Mouse (Mus musculus): Measurements from ENCODE around the gene 2210011C24Rik. TPM values are rescaled to one million over a fixed set of nuclear protein-coding genes. Genes with fewer than 3 reads are reported as not detected.

The 2210011C24Rik gene
- total RNA-seq (2023): not detected

GRCm38 (mm10) chr8:84011705-84012498 is at the start of gene 2210011C24Rik:
Gene 2210011C24Rik, minus strand, starts transcription at chr8:84012171.

DNA sequence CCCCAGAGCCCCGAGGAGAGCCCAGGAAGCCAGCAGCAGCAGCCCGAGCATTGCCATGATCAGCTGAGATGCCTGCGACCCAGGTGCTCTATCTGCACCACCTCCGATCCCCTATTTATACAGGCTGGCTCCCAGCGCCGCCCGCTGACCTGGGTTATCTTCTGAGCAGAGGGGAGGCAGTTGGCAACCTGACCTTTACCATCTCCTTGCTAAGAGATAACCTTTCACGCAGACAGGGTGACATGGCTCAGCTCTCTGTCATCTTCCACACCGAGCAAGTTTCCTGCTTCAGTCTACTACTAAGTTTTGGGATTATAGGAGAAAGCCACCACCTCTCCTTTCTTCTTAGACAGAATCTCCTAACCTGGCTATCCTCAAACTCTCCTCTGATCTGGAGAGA is 32.9 kb upstream of the 2210011C24Rik start, which contains the start of gene Rln3:
Gene Rln3 (minus strand): TSS at position 101 of the 400 bp plus-strand sequence.

DNA sequence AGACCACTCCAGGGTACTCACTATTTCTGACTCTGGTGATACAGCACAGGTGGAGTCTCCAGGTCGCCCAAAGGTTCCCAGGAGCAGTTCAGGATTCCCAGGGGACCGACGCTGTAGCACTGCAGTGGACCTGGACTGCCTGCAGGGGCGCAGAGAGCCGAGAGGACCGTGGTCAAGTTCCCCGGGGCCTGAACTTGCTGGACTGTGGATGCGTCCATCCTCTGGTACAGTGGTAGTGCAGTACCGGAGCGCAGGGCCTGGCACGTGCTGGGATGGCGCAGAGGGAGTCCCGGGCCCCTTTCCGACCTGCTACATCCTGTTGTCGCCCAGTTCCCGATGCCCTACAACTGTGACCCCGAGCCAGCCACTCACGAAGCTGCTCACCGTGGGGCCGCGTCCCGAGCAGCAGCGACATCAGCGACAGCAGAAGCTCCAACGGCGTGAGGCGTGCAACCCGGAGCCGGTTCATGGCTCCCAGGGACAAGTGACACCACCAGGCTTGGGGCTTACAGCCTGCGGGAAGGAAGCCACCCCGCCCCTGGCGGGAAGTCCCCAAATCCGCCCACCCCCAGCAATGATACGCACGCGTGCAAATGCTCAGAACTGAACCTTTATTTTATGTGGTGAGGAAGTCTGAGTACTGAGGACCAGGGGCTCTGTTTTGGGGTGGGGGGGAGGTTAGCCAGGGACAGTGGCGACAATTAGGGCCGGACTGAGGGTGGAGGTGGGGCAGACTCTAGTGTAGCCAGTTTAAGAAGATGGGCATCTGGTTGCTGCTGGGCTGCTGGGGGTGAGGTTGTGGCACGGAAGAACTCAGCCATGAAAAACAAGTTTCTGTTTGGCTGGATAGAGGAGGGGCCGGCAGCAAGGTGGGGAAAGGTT is 30.3 kb upstream of the 2210011C24Rik start, which contains the start of gene Il27ra:
Gene Il27ra (minus strand): TSS at position 524 of the 882 bp plus-strand sequence.

GRCm38 (mm10) chr8:84021096-84021495 is 9.1 kb upstream of the 2210011C24Rik start, which contains the start of gene Palm3:
Gene Palm3, plus strand, starts transcription at chr8:84021471.

GRCm38 (mm10) chr8:84001281-84002000 is 10.5 kb downstream of the 2210011C24Rik start, which contains the start of gene 1700067K01Rik:
Gene 1700067K01Rik, plus strand, starts transcription at chr8:84001502.

GRCm38 (mm10) chr8:83997511-83998141 is 14.3 kb downstream of the 2210011C24Rik start, which contains the start of gene Samd1:
Gene Samd1, plus strand, starts transcription at chr8:83997672.

GRCm38 (mm10) chr8:83972150-83973120 is 39.5 kb downstream of the 2210011C24Rik start, which contains the start of gene Prkaca:
Gene Prkaca, plus strand, starts transcription at chr8:83972993.

Other genes starting within 250 kb of the 2210011C24Rik start
- gene Adgrl1, start 112.1 kb downstream of the 2210011C24Rik start, total RNA-seq (2023): 1 to 10 TPM; 1.4 to 2.7 TPM
- under 1 TPM in 1 of 2 experiments, not detected in 1; 0.26 TPM for gene Gm10644, start 57.0 kb downstream of the 2210011C24Rik start, total RNA-seq (2023)
- 10 to 100 TPM; 47.9 to 50.2 TPM for gene Asf1b, start 56.7 kb downstream of the 2210011C24Rik start, total RNA-seq (2023)
- 10 to 100 TPM; 33.3 to 34.6 TPM for gene Prkaca, start 39.2 kb downstream of the 2210011C24Rik start, total RNA-seq (2023)
- gene Samd1, start 14.5 kb downstream of the 2210011C24Rik start, total RNA-seq (2023): 10 to 100 TPM; 35.0 to 52.0 TPM
- not detected for gene 1700067K01Rik, start 10.7 kb downstream of the 2210011C24Rik start, total RNA-seq (2023)
- gene Palm3, start 9.3 kb upstream of the 2210011C24Rik start, total RNA-seq (2023): not detected
- 1 to 10 TPM in 1 of 2 experiments, under 1 TPM in 1; 0.89 to 2.0 TPM for gene Il27ra, start 30.4 kb upstream of the 2210011C24Rik start, total RNA-seq (2023)
- gene Rln3, start 32.8 kb upstream of the 2210011C24Rik start, total RNA-seq (2023): not detected
- gene Gm10643, start 53.0 kb upstream of the 2210011C24Rik start, total RNA-seq (2023): 1 to 10 TPM; 1.5 to 1.9 TPM
- gene Rfx1, start 54.7 kb upstream of the 2210011C24Rik start, total RNA-seq (2023): 10 to 100 TPM; 35.4 to 36.8 TPM
- 10 to 100 TPM; 23.7 to 28.3 TPM for gene Dcaf15, start 92.6 kb upstream of the 2210011C24Rik start, total RNA-seq (2023)
- under 1 TPM in 1 of 2 experiments, not detected in 1; 0.31 TPM for gene Podnl1, start 113.8 kb upstream of the 2210011C24Rik start, total RNA-seq (2023)
- gene Cc2d1a, start 135.8 kb upstream of the 2210011C24Rik start, total RNA-seq (2023): 10 to 100 TPM; 15.7 to 19.0 TPM
- gene 4930432K21Rik, start 135.9 kb upstream of the 2210011C24Rik start, total RNA-seq (2023): under 1 TPM; 0.16 to 0.35 TPM
- gene Nanos3, start 173.0 kb upstream of the 2210011C24Rik start, total RNA-seq (2023): not detected
- 10 to 100 TPM; 43.5 to 44.8 TPM for gene Zswim4, start 224.9 kb upstream of the 2210011C24Rik start, total RNA-seq (2023)
- 100 to 1,000 TPM; 181 to 189 TPM for gene D8Ertd738e, start 237.5 kb upstream of the 2210011C24Rik start, total RNA-seq (2023)
- 10 to 100 TPM; 12.6 to 13.3 TPM for gene Mri1, start 245.2 kb upstream of the 2210011C24Rik start, total RNA-seq (2023)